Mouse (Mus musculus) lung, embryonic 16.5 days (tissue): Measurements from ENCODE around the gene Slc39a8. TPM values are rescaled to one million over a fixed set of nuclear protein-coding genes. Genes with fewer than 3 reads are reported as not detected.

Experiments
- ATAC-seq: fragments of 200-750 bp; cut with Nextera tagmentation; 2 replicates; pipeline ENCODE4 v1.8.0; 2017; ENCODE audit warnings: low read depth, mild to moderate bottlenecking, moderate library complexity
- H3K27ac ChIP-seq: fragments of 300-500 bp; sonication (generic); 2 replicates; pipeline ENCODE4 v1.5.1; 2014; ENCODE audit warnings: mild to moderate bottlenecking, control low read depth, low read length
- H3K27me3 ChIP-seq: fragments of 300-500 bp; sonication (generic); 2 replicates; pipeline ENCODE4 v1.6.1; 2014; ENCODE audit warnings: low read depth, low read length, mixed read lengths; ENCODE audit not compliant: control insufficient read depth, insufficient read depth
- H3K36me3 ChIP-seq: fragments of 300-500 bp; sonication (generic); 2 replicates; pipeline ENCODE4 v1.6.1; 2014; ENCODE audit warnings: low read length; ENCODE audit not compliant: control insufficient read depth, insufficient read depth
- H3K4me1 ChIP-seq: fragments of 300-500 bp; sonication (generic); replicated peaks from 2 replicates; pipeline ENCODE4 v1.6.1; 2014; ENCODE audit warnings: low read length, mixed read lengths; ENCODE audit not compliant: control insufficient read depth, insufficient read depth
- H3K4me2 ChIP-seq: fragments of 300-500 bp; sonication (generic); 2 replicates; pipeline ENCODE4 v1.6.1; 2014; ENCODE audit warnings: low read depth, low read length, control low read depth
- H3K4me3 ChIP-seq: fragments of 300-500 bp; sonication (generic); 2 replicates; pipeline ENCODE4 v1.5.1; 2014; ENCODE audit warnings: mild to moderate bottlenecking, low read length, control low read depth
- H3K9ac ChIP-seq: fragments of 300-500 bp; sonication (generic); 2 replicates; pipeline ENCODE4 v1.6.1; 2014; ENCODE audit warnings: low read length, control low read depth
- H3K9me3 ChIP-seq: fragments of 300-500 bp; sonication (generic); 2 replicates; pipeline ENCODE4 v1.6.1; 2016; ENCODE audit warnings: low read length; ENCODE audit not compliant: control insufficient read depth
- WGBS: fragments of 180-500 bp; shearing (Covaris S2); extraction: QIAGEN DNeasy Blood & Tissue Kit; methylation state at CpG from one replicate; pipeline ENCODE4 v1.1.7; 2014; 5-methylcytosine and 5-hydroxymethylcytosine counted together
- polyA plus RNA-seq: library from polyadenylated mRNA; unstranded; fragments of >200 nt; fragmentation: Nextera tagmentation; extraction: Ambion mirVana; gene quantifications from 2 replicates; pipeline ENCODE4 v1.2.1, GENCODE M21; 2015

Slc39a8 gene
- 20.2 and 21.7 TPM in 2 replicates for polyA plus RNA-seq

GRCm38 (mm10) chr3:135825016-135825753, at the start of gene Slc39a8:
Gene Slc39a8, plus strand, starts transcription at chr3:135825279.
- Histone ChIP-seq H3K36me3 (no peaks in the 10 kb centered on the region), H3K27ac (peak within 1 kb of the TSS; percentile 83), H3K9ac (peak within 1 kb of the TSS; percentile 71), H3K4me3 (peak within 1 kb of the TSS; percentile 60), H3K4me2 (peak within 1 kb of the TSS; percentile 90), H3K27me3 (no peaks in the 10 kb centered on the region), H3K4me1 (peaks cover 9% of the 10 kb centered on the region; the same call in 1 of the 2 replicates), H3K9me3 (no peaks in the 10 kb centered on the region)
- ATAC-seq: peak; percentile 94
- 2% methylated on average over 22 of the region's 22 CpGs for WGBS

GRCm38 (mm10) chr3:135785065-135785464, 40.0 kb upstream of the Slc39a8 start:
- no peak for ATAC-seq
- H3K4me2 ChIP-seq: no peak overlapping the region
- no peaks in the 10 kb centered on the region for H3K36me3 ChIP-seq
- H3K27ac ChIP-seq: no peak overlapping the region
- H3K27me3 ChIP-seq: no peaks in the 10 kb centered on the region
- no peaks in the 10 kb centered on the region for H3K9me3 ChIP-seq
- no peak overlapping the region for H3K9ac ChIP-seq
- no peaks in the 10 kb centered on the region for H3K4me1 ChIP-seq
- no peak overlapping the region for H3K4me3 ChIP-seq
- 77% methylated on average over 7 of the region's 7 CpGs for WGBS

GRCm38 (mm10) chr3:135796117-135796516, 29.0 kb upstream of the Slc39a8 start:
- H3K4me3 ChIP-seq: no peak overlapping the region
- no peaks in the 10 kb centered on the region for H3K27me3 ChIP-seq
- H3K36me3 ChIP-seq: no peaks in the 10 kb centered on the region
- no peaks in the 10 kb centered on the region for H3K9me3 ChIP-seq
- H3K4me1 ChIP-seq: 0 out of 2 replicates have a peak, but pooled peaks cover 2% of the 10 kb centered on the region
- H3K4me2 ChIP-seq: no peak overlapping the region
- H3K9ac ChIP-seq: no peak overlapping the region
- H3K27ac ChIP-seq: no peak overlapping the region
- ATAC-seq: no peak
- 83% methylated on average over 6 of the region's 6 CpGs for WGBS

- no peak overlapping the region for H3K4me3 ChIP-seq
- 19% methylated on average over 3 of the region's 3 CpGs for WGBS
These were observed 26.8 kb upstream of the Slc39a8 start for GRCm38 (mm10) chr3:135798241-135798640.

GRCm38 (mm10) chr3:135798665-135799064, 26.4 kb upstream of the Slc39a8 start:
- 0 out of 2 replicates have a peak, but pooled peaks cover 2% of the 10 kb centered on the region for H3K4me1 ChIP-seq
- H3K4me3 ChIP-seq: no peak overlapping the region
- WGBS: 7% methylated on average over 1 of the region's 1 CpGs
- no peak overlapping the region for H3K9ac ChIP-seq
- H3K9me3 ChIP-seq: no peaks in the 10 kb centered on the region
- H3K27me3 ChIP-seq: no peaks in the 10 kb centered on the region
- no peak overlapping the region for H3K27ac ChIP-seq
- H3K4me2 ChIP-seq: no peak overlapping the region
- H3K36me3 ChIP-seq: no peaks in the 10 kb centered on the region
- ATAC-seq: peak; percentile 36; the same call in 1 of the 2 replicates

More at GRCm38 (mm10) chr3:135798241-135798640, 26.8 kb upstream of the Slc39a8 start:
- Histone ChIP-seq H3K9me3 (no peaks in the 10 kb centered on the region), H3K9ac (no peak overlapping the region), H3K4me2 (no peak overlapping the region), H3K27ac (no peak overlapping the region), H3K4me1 (0 out of 2 replicates have a peak, but pooled peaks cover 2% of the 10 kb centered on the region), H3K36me3 (no peaks in the 10 kb centered on the region), H3K27me3 (no peaks in the 10 kb centered on the region)
- ATAC-seq: no peak

- no peak for ATAC-seq
- Histone ChIP-seq H3K9me3 (no peaks in the 10 kb centered on the region), H3K4me1 (no peaks in the 10 kb centered on the region), H3K27me3 (no peaks in the 10 kb centered on the region), H3K4me2 (no peak overlapping the region), H3K4me3 (no peak overlapping the region), H3K9ac (no peak overlapping the region), H3K36me3 (no peaks in the 10 kb centered on the region), H3K27ac (no peak overlapping the region)
- 42% methylated on average over 14 of the region's 14 CpGs for WGBS
These were observed 10.4 kb upstream of the Slc39a8 start for GRCm38 (mm10) chr3:135814665-135815064.

GRCm38 (mm10) chr3:135815973-135816727, 8.9 kb upstream of the Slc39a8 start:
- Histone ChIP-seq H3K4me1 (no peaks in the 10 kb centered on the region), H3K27me3 (no peaks in the 10 kb centered on the region)
- WGBS: 83% methylated on average over 5 of the region's 5 CpGs

GRCm38 (mm10) chr3:135817124-135817523, 8.0 kb upstream of the Slc39a8 start:
- H3K9ac ChIP-seq: no peak overlapping the region
- H3K27me3 ChIP-seq: no peaks in the 10 kb centered on the region
- H3K36me3 ChIP-seq: no peaks in the 10 kb centered on the region
- no peak overlapping the region for H3K27ac ChIP-seq
- H3K4me3 ChIP-seq: no peak overlapping the region
- H3K9me3 ChIP-seq: no peaks in the 10 kb centered on the region
- H3K4me2 ChIP-seq: no peak overlapping the region
- no peak for ATAC-seq
- 61% methylated on average over 1 of the region's 1 CpGs for WGBS
- H3K4me1 ChIP-seq: no peaks in the 10 kb centered on the region

More at GRCm38 (mm10) chr3:135815973-135816727, 8.9 kb upstream of the Slc39a8 start:
- no peak overlapping the region for H3K9ac ChIP-seq
- no peaks in the 10 kb centered on the region for H3K9me3 ChIP-seq
- H3K4me2 ChIP-seq: no peak overlapping the region
- no peak overlapping the region for H3K4me3 ChIP-seq
- no peak for ATAC-seq
- H3K27ac ChIP-seq: no peak overlapping the region
- H3K36me3 ChIP-seq: no peaks in the 10 kb centered on the region

GRCm38 (mm10) chr3:135824436-135824835, 643 bp upstream of the Slc39a8 start:
- Histone ChIP-seq H3K27ac (peak overlapping the region; percentile 43; the same call in 1 of the 2 replicates), H3K9ac (no peak overlapping the region), H3K4me1 (peaks cover 9% of the 10 kb centered on the region; the same call in 1 of the 2 replicates), H3K4me3 (peak overlapping the region; percentile 60; the same call in 1 of the 2 replicates), H3K4me2 (peak overlapping the region; percentile 90), H3K27me3 (no peaks in the 10 kb centered on the region), H3K36me3 (no peaks in the 10 kb centered on the region), H3K9me3 (no peaks in the 10 kb centered on the region)
- ATAC-seq: no peak
- WGBS: 0% methylated on average over 3 of the region's 4 CpGs
